Mouse (Mus musculus) mouse embryonic stem cell (cell line): Measurements from ENCODE around the gene Gnb2.

Experiments
- in situ Hi-C, 2 experiments: fragments of 300-500 bp; cut with MboI; formaldehyde crosslinking; loops; 1 replicate in 1 of 2; 3 replicates in 1 of 2; pipeline ENCODE4 v1.14.3; 2019 to 2020; ENCODE audit warnings: low sequenced_read_pairs in 2 of 2, low pct_unique_long_range_greater_than_20kb in 1 of 2, mixed read lengths in 1 of 2; ENCODE audit not compliant: unreplicated experiment in 1 of 2

Gene Gnb2

DNA sequence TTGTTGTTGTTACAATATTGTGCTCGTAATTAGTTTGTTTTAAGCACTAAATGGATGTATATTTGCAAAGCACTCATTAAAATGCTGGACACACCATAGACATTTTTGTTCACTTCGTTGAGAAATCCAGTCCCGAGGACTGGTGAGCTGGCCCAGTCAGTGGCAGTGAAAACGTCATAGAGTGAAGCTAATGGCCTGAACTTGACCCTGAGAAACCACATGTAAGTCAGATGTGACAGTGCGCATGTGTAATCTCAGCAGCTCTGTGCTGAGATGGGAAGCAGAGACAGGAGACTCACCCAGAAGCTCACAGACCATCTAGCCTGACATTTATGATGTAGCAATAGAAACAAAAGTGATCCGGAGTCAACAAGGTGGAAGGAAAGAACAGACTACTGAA lies 11.6 kb upstream of the Gnb2 start:
- in situ Hi-C loops: no loop called here

GRCm38 (mm10) chr5:137541768-137542540 lies 8.6 kb upstream of the Gnb2 start:
- in situ Hi-C loops: no loop called here

GRCm38 (mm10) chr5:137540991-137541390 lies 7.7 kb upstream of the Gnb2 start:
- in situ Hi-C loops: no loop called here

GRCm38 (mm10) chr5:137539291-137539801 lies 6.0 kb upstream of the Gnb2 start:
- in situ Hi-C loops: no loop called here

DNA sequence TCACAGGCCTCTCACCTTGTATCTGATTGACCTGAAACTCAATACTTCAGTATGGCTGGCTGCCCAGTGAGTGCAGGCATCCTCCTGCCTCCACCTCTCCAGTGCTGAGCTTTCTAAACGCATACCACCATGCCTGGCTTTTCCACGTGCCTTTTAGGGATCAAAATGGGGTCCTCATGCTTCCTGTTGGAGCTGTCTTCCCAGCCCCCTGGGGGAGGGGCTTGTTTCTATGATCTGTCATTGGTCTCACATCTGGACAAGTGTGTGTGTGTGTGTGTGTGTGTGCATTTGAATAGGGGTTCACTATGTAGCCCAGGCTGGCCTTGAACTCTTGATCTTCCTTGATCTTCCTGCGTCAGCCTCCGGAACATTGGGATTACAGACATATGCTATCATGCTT lies 4.2 kb upstream of the Gnb2 start:
- in situ Hi-C loops: no loop called here

GRCm38 (mm10) chr5:137535318-137535717 lies 2.0 kb upstream of the Gnb2 start:
- in situ Hi-C loops: no loop called here

DNA sequence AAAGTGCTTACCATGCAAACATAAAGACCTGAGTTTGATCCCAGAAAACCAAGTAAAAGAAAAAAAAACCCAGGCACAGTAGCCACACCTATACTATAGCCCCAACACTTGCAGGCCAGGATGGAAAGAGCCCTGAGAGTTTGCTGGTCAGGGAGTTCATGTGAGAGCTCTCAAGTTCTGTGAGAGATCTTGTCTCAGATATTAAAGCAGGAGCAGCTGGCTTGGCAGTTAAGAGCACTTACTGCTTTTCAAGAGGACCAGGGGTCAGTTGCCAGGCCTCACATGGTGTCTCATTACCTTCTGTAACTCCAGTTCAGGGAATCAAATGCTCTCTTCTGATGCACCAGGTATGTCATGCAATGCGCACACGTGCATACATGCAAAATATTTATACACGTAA lies 1.5 kb upstream of the Gnb2 start:
- in situ Hi-C loops: no loop called here

DNA sequence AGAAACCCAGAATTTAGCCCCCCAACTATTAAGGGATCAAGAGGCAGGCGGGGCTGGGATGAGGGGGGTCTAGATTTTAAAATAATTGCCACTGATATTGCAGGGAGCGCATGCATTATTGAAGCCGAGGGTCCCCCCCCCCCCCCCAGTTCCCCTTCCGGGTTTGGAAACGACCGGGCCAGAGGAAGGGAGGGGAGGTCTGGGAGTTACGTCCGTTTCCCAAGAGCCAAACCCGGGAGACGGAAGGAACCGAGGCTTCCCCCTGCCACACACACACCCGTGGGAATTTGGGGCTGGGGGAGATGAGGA lies 548 bp downstream of the Gnb2 start:
- in situ Hi-C loops: no loop called here

DNA sequence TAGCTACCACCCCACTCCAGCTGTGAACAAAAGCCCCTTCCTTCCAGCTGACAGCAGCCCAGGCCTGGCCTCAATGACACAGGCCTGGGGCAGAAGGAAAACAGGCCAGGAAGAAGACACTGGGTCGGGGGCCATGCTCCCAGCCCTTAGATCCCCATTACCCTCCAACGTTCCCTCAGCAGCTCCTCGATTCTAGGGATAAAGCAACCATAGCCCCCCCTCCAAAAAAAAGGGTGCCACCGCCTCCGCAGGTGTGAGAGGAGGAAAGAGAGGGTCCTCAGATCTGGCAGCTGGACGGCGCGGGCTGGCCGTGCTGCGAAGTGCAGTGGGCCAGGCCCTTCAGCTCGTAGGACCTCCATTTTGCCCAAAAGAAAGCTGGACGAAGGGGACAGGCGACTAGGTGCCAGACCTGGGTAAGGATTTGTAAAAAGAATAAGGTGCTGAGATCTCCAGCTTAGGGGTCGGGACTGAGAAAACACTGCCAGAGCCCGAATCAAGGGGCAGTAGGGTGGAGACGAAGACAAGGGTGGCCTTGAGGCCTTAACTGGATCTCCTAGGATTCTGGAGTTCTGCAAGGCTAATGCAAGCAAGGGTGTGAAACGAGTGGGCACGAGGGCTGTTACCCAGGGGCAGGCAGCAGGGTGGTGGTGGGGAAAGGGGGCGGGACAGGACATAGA lies 1.0 kb downstream of the Gnb2 start:
- in situ Hi-C loops: no loop called here

- in situ Hi-C loops: no loop called here
Measured at GRCm38 (mm10) chr5:137531414-137532130, 1.7 kb downstream of the Gnb2 start.

GRCm38 (mm10) chr5:137530588-137531413 lies 2.5 kb downstream of the Gnb2 start:
- in situ Hi-C loops: no loop called here

- in situ Hi-C loops: no loop called here
Measured at GRCm38 (mm10) chr5:137530075-137530474, 3.2 kb downstream of the Gnb2 start.

DNA sequence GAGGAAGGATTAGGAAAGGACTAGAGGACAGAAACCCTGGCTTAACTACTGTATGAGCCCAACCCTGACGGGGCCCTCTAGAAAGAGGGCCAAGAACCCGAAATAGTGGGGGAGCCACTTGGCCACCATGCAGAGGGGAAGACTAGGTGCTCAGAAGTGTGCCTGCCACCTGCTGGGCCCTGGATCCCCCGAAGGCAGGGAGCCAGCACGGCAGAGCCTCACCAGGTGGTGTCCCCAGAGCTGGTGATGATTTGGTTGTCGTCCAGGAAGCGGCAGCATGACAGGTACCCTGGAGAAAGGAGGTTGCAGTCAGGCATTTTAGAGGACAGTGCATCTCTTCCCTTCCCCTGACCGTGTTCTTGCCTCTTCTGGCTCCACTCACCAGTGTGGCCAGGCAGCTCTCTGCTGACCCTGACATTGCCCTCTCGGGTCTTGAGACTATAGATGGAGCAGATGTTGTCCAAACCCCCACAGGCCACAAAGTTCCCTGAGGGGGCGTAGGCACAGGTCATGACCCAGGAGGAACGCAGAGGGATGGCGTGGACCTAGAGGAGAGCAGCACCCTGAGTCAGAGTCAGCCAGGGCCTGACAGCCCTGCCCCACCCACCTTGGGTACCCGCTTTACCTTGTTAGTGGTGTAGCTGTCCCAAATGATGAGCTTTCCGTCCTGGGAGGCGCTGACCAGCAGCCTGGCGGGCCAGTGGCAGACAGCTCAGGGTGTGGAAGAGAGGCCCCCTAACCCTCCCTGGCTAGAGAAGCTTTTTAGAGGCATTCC lies 3.9 kb downstream of the Gnb2 start:
- in situ Hi-C loops: no loop called here

- in situ Hi-C loops: no loop called here
Measured at GRCm38 (mm10) chr5:137528247-137528968, 4.9 kb downstream of the Gnb2 start.

GRCm38 (mm10) chr5:137527413-137527812 lies 5.9 kb downstream of the Gnb2 start:
- in situ Hi-C loops: no loop called here

- in situ Hi-C loops: no loop called here
Measured at GRCm38 (mm10) chr5:137526192-137526936, 6.9 kb downstream of the Gnb2 start.

- in situ Hi-C loops: no loop called here
Measured at GRCm38 (mm10) chr5:137525511-137525910, 7.8 kb downstream of the Gnb2 start.
